Mouse (Mus musculus): ENCODE results near the gene Ptgis. TPM values are rescaled to one million over a fixed set of nuclear protein-coding genes. Genes with fewer than 3 reads are reported as not detected.

Gene Ptgis
- not detected for total RNA-seq (2023)

GRCm38 (mm10) chr2:167240008-167240964, at the start of gene Ptgis:
Gene Ptgis, minus strand, starts transcription at chr2:167240604.

GRCm38 (mm10) chr2:167190076-167190399, 50.4 kb downstream of the Ptgis start, which contains the start of gene Kcnb1:
Gene Kcnb1, minus strand, starts transcription at chr2:167190155.

Other genes starting within 250 kb of the Ptgis start
- gene Stau1, start 244.3 kb downstream of the Ptgis start, total RNA-seq (2023), result 10 to 100 TPM; 59.0 to 64.2 TPM
- gene Ddx27, start 225.4 kb downstream of the Ptgis start, total RNA-seq (2023), result 100 to 1,000 TPM; 119 to 128 TPM
- gene Znfx1, start 177.6 kb downstream of the Ptgis start, total RNA-seq (2023), result 10 to 100 TPM; 72.9 to 78.4 TPM
- under 1 TPM in 1 of 2 experiments, not detected in 1; 0.30 TPM for gene Kcnb1, start 50.4 kb downstream of the Ptgis start, total RNA-seq (2023)
- 10 to 100 TPM; 36.5 to 39.4 TPM for gene B4galt5, start 108.6 kb upstream of the Ptgis start, total RNA-seq (2023)
- 100 to 1,000 TPM in 1 of 2 experiments, 10 to 100 TPM in 1; 90.8 to 110 TPM for gene Slc9a8, start 181.1 kb upstream of the Ptgis start, total RNA-seq (2023)

All from T-cell, adult 66 days (primary cell).